In the genomic region with DNA sequence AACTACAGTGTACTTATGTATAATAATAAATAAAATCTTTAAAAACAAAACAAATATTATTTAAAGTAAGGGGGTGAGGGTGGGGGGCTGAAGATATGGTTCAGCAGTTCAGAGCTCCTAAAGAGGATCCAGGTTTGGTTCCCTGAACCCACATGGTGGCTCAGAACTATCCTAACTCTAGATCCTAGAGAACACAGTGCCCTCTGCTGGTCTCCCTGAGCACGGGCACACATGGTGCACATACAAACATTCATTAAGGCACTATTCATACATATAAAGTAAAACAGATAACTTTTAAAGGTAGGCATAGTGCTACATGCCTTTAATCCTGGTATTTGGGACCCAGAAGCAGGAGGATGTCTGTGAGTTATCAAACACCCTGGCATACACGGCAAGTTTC, we compare ENCODE assay signal across 13 mouse cellular contexts. TPM values are rescaled to one million over a fixed set of nuclear protein-coding genes. Genes with fewer than 3 reads are reported as not detected.
DNase-seq lines count a peak whose midpoint lies in the region; ATAC-seq and TF ChIP-seq lines count a peak whose summit lies in the region.
"Had no signal": no experiment of that assay in that cellular context is flagged by ENCODE, and none has a peak within 500 bp of the region (broad histone marks: within the 10 kb centered on the region; RNA-seq: fewer than 3 reads in every experiment).

No protein-coding gene starts in this region.

- no peak for DNase-seq in forebrain, postnatal 0 days
- no peak for DNase-seq in lung, adult 2 months
- DNase-seq in lung, postnatal 14 days, result no peak
- DNase-seq in R1 (ENCODE audit: low read depth, low spot score), result peak; percentile 84
- no peak for DNase-seq in liver, embryonic 14.5 days (ENCODE audit: low read depth in 3 of 3, low spot score in 3 of 3)
- DNase-seq in adrenal gland, adult 2 months, result no peak
- no peak for DNase-seq in gastrocnemius, postnatal 14 days
- DNase-seq: cerebellum, adult 18-20 months; gastrocnemius, postnatal 36 days; left cerebral cortex, postnatal 4 days; lung, postnatal 36 days had no signal

- TF ChIP-seq CTCF in forebrain, postnatal 0 days (IDR thresholded peaks at IDR 0.05; ENCODE audit: low read depth), result peak; percentile 37
- TF ChIP-seq CTCF in lung, adult 2 months (IDR thresholded peaks at IDR 0.05; ENCODE audit: insufficient read depth, low read length), result peak; percentile 50
- peak; percentile 71 for TF ChIP-seq CTCF in liver, embryonic 14.5 days (IDR thresholded peaks at IDR 0.05; ENCODE audit: low read depth)

- no peak for TF ChIP-seq POLR2A in lung, adult 2 months (IDR thresholded peaks at IDR 0.05; ENCODE audit: borderline replicate concordance, extremely low read depth, low read depth, low read length)

- H3K4me3 ChIP-seq in forebrain, postnatal 0 days (ENCODE audit: low read depth, low read length), result no peak overlapping the region
- H3K4me3 ChIP-seq in forebrain, embryonic 12.5 days (replicated peaks), result no peak overlapping the region
- H3K4me3 ChIP-seq in lung, adult 2 months (replicated peaks; ENCODE audit: extremely low read depth, low read depth, low read length), result no peak overlapping the region
- H3K4me3 ChIP-seq in liver, embryonic 14.5 days (ENCODE audit: insufficient read depth in 1 of 2, low read depth in 2 of 2, low read length in 2 of 2), result no peak overlapping the region
- H3K4me3 ChIP-seq: hindbrain, embryonic 12.5 days had no signal

- no peak for TF ChIP-seq EP300 in liver, embryonic 14.5 days (IDR thresholded peaks at IDR 0.05; ENCODE audit: low read depth)

- H3K27me3 ChIP-seq in forebrain, postnatal 0 days (ENCODE audit: insufficient read depth, low read length), result no peaks in the 10 kb centered on the region
- H3K27me3 ChIP-seq in forebrain, embryonic 12.5 days, result no peaks in the 10 kb centered on the region
- no peaks in the 10 kb centered on the region; the same call in none of the 2 replicates for H3K27me3 ChIP-seq in liver, embryonic 14.5 days (ENCODE audit: control insufficient read depth, insufficient read depth, low read length)

- no peaks in the 10 kb centered on the region for H3K9me3 ChIP-seq in forebrain, postnatal 0 days (ENCODE audit: low read length)
- no peaks in the 10 kb centered on the region for H3K9me3 ChIP-seq in forebrain, embryonic 12.5 days
- no peaks in the 10 kb centered on the region for H3K9me3 ChIP-seq in liver, embryonic 14.5 days (ENCODE audit: control insufficient read depth, low read length)
- H3K9me3 ChIP-seq: hindbrain, embryonic 12.5 days had no signal

- H3K4me2 ChIP-seq in forebrain, postnatal 0 days (ENCODE audit: low read depth), result no peak overlapping the region
- no peak overlapping the region for H3K4me2 ChIP-seq in forebrain, embryonic 12.5 days
- H3K4me2 ChIP-seq in liver, embryonic 14.5 days (ENCODE audit: low read depth), result no peak overlapping the region
- H3K4me2 ChIP-seq: hindbrain, embryonic 12.5 days had no signal

- H3K9ac ChIP-seq in forebrain, postnatal 0 days, result no peak overlapping the region
- no peak overlapping the region for H3K9ac ChIP-seq in forebrain, embryonic 12.5 days
- no peak overlapping the region for H3K9ac ChIP-seq in liver, embryonic 14.5 days (replicated peaks)
- H3K9ac ChIP-seq: hindbrain, embryonic 12.5 days had no signal

- intact Hi-C loops in gastrocnemius, postnatal 14 days (cut with DNase I; ENCODE audit: low total_unique reads), result no loop called here

- WGBS in forebrain, postnatal 0 days, result 90% methylated on average over 2 of the region's 2 CpGs
- WGBS in forebrain, embryonic 12.5 days, result 89% methylated on average over 2 of the region's 2 CpGs
- 84% methylated on average over 2 of the region's 2 CpGs for WGBS in lung, adult 2 months
- WGBS in liver, embryonic 14.5 days (ENCODE audit: insufficient replicate concordance), result 70% methylated on average over 2 of the region's 2 CpGs

- no peak for ATAC-seq in forebrain, postnatal 0 days
- ATAC-seq in forebrain, embryonic 12.5 days (ENCODE audit: low FRiP score), result no peak
- no peak for ATAC-seq in liver, embryonic 14.5 days (ENCODE audit: insufficient read depth)

- no peaks in the 10 kb centered on the region for H3K36me3 ChIP-seq in forebrain, postnatal 0 days (ENCODE audit: insufficient read depth)
- no peaks in the 10 kb centered on the region for H3K36me3 ChIP-seq in forebrain, embryonic 12.5 days (replicated peaks)
- H3K36me3 ChIP-seq in liver, embryonic 14.5 days (replicated peaks; ENCODE audit: control insufficient read depth, insufficient read depth, low read depth), result no peaks in the 10 kb centered on the region; the same call in 1 of the 2 replicates
- H3K36me3 ChIP-seq: hindbrain, embryonic 12.5 days had no signal

- H3K27ac ChIP-seq in forebrain, postnatal 0 days (ENCODE audit: low read depth, low read length), result no peak overlapping the region
- no peak overlapping the region for H3K27ac ChIP-seq in forebrain, embryonic 12.5 days
- no peak overlapping the region for H3K27ac ChIP-seq in liver, embryonic 14.5 days
- H3K27ac ChIP-seq: hindbrain, embryonic 12.5 days had no signal

- H3K4me1 ChIP-seq in forebrain, postnatal 0 days (ENCODE audit: insufficient read depth), result no peaks in the 10 kb centered on the region
- no peaks in the 10 kb centered on the region for H3K4me1 ChIP-seq in forebrain, embryonic 12.5 days
- H3K4me1 ChIP-seq in lung, adult 2 months (ENCODE audit: control insufficient read depth, insufficient read depth, low read length), result no peaks in the 10 kb centered on the region
- H3K4me1 ChIP-seq in liver, embryonic 14.5 days (replicated peaks; ENCODE audit: control insufficient read depth in 2 of 2, insufficient read depth in 2 of 2, low read length in 1 of 2), result 0 out of 4 replicates have a peak, but pooled peaks cover 0 to 2% of the 10 kb centered on the region in 2 experiments
- H3K4me1 ChIP-seq: hindbrain, embryonic 12.5 days had no signal

RNA-seq across cellular contexts. Expression of gene Pa2g4, which starts 9.3 kb away (rescaled TPM):
- 119 and 122 TPM in 2 replicates for total RNA-seq in forebrain, postnatal 0 days (2014; rRNA removed)
- polyA plus RNA-seq in forebrain, postnatal 0 days (2015; fragmentation: Nextera tagmentation; extraction: Ambion mirVana), result 128 and 135 TPM in 2 replicates
- 196 and 203 TPM in 2 replicates for polyA plus RNA-seq in forebrain, embryonic 12.5 days (2016; fragmentation: Nextera tagmentation; extraction: Ambion mirVana)
- 13.7 and 23.9 TPM in 2 replicates for polyA plus RNA-seq in lung, adult 2 months (2012; rRNA removed)
- 57.6 and 113 TPM in 2 replicates for polyA plus RNA-seq in liver, embryonic 14.5 days (2012; rRNA removed)
- polyA plus RNA-seq in liver, embryonic 14.5 days (2014; fragmentation: Nextera tagmentation; extraction: Ambion mirVana), result 163 and 172 TPM in 2 replicates
- 10 to 100 TPM; 79.7 to 88.2 TPM for total RNA-seq in adrenal gland, adult 2 months (2021)
- 6.4 and 8.6 TPM in 2 replicates for polyA plus RNA-seq in adrenal gland, adult 2 months (2012; rRNA removed)
- 10 to 100 TPM; 50.2 to 54.0 TPM for total RNA-seq in gastrocnemius, postnatal 14 days (2021)

RNA-seq across cellular contexts. Expression of gene Erbb3, which starts 14.4 kb away (rescaled TPM):
- total RNA-seq in forebrain, postnatal 0 days (2014; rRNA removed), result 1.3 and 1.4 TPM in 2 replicates
- polyA plus RNA-seq in forebrain, postnatal 0 days (2015; fragmentation: Nextera tagmentation; extraction: Ambion mirVana), result 0.41 and 0.68 TPM in 2 replicates
- polyA plus RNA-seq in forebrain, embryonic 12.5 days (2016; fragmentation: Nextera tagmentation; extraction: Ambion mirVana), result 2.0 TPM in 2 replicates
- 20.0 and 24.9 TPM in 2 replicates for polyA plus RNA-seq in lung, adult 2 months (2012; rRNA removed)
- 1.3 and 1.4 TPM in 2 replicates for polyA plus RNA-seq in liver, embryonic 14.5 days (2012; rRNA removed)
- polyA plus RNA-seq in liver, embryonic 14.5 days (2014; fragmentation: Nextera tagmentation; extraction: Ambion mirVana), result 1.1 and 1.5 TPM in 2 replicates
- total RNA-seq in adrenal gland, adult 2 months (2021), result 1 to 10 TPM; 2.3 to 3.8 TPM
- polyA plus RNA-seq in adrenal gland, adult 2 months (2012; rRNA removed), result 1.1 and 1.3 TPM in 2 replicates
- total RNA-seq in gastrocnemius, postnatal 14 days (2021), result 1 to 10 TPM; 4.8 to 7.2 TPM

RNA-seq across cellular contexts. Expression of gene Rpl41, which starts 26.0 kb away (rescaled TPM):
- total RNA-seq in forebrain, postnatal 0 days (2014; rRNA removed), result 877 and 1,605 TPM in 2 replicates
- polyA plus RNA-seq in forebrain, postnatal 0 days (2015; fragmentation: Nextera tagmentation; extraction: Ambion mirVana), result 2,439 and 3,234 TPM in 2 replicates
- 2,598 and 2,922 TPM in 2 replicates for polyA plus RNA-seq in forebrain, embryonic 12.5 days (2016; fragmentation: Nextera tagmentation; extraction: Ambion mirVana)
- polyA plus RNA-seq in lung, adult 2 months (2012; rRNA removed), result 1,224 and 1,373 TPM in 2 replicates
- 1,053 and 2,546 TPM in 2 replicates for polyA plus RNA-seq in liver, embryonic 14.5 days (2012; rRNA removed)
- 3,181 and 3,454 TPM in 2 replicates for polyA plus RNA-seq in liver, embryonic 14.5 days (2014; fragmentation: Nextera tagmentation; extraction: Ambion mirVana)
- total RNA-seq in adrenal gland, adult 2 months (2021), result 1,000 to 10,000 TPM; 3,028 to 3,144 TPM
- 1,154 and 1,178 TPM in 2 replicates for polyA plus RNA-seq in adrenal gland, adult 2 months (2012; rRNA removed)
- 1,000 to 10,000 TPM; 1,413 to 1,625 TPM for total RNA-seq in gastrocnemius, postnatal 14 days (2021)

RNA-seq across cellular contexts. Expression of gene Zc3h10, which starts 27.5 kb away (rescaled TPM):
- 15.0 and 20.6 TPM in 2 replicates for total RNA-seq in forebrain, postnatal 0 days (2014; rRNA removed)
- 12.7 and 12.8 TPM in 2 replicates for polyA plus RNA-seq in forebrain, postnatal 0 days (2015; fragmentation: Nextera tagmentation; extraction: Ambion mirVana)
- 19.9 and 20.5 TPM in 2 replicates for polyA plus RNA-seq in forebrain, embryonic 12.5 days (2016; fragmentation: Nextera tagmentation; extraction: Ambion mirVana)
- 13.2 and 15.1 TPM in 2 replicates for polyA plus RNA-seq in lung, adult 2 months (2012; rRNA removed)
- polyA plus RNA-seq in liver, embryonic 14.5 days (2012; rRNA removed), result 3.3 and 4.0 TPM in 2 replicates
- polyA plus RNA-seq in liver, embryonic 14.5 days (2014; fragmentation: Nextera tagmentation; extraction: Ambion mirVana), result 4.3 and 5.3 TPM in 2 replicates
- total RNA-seq in adrenal gland, adult 2 months (2021), result 10 to 100 TPM; 11.7 to 12.3 TPM
- polyA plus RNA-seq in adrenal gland, adult 2 months (2012; rRNA removed), result 16.0 and 16.3 TPM in 2 replicates
- total RNA-seq in gastrocnemius, postnatal 14 days (2021), result 1 to 10 TPM; 5.0 to 6.4 TPM

RNA-seq across cellular contexts. Expression of gene Esyt1, which starts 49.4 kb away (rescaled TPM):
- total RNA-seq in forebrain, postnatal 0 days (2014; rRNA removed), result 9.9 and 14.8 TPM in 2 replicates
- 4.4 and 5.3 TPM in 2 replicates for polyA plus RNA-seq in forebrain, postnatal 0 days (2015; fragmentation: Nextera tagmentation; extraction: Ambion mirVana)
- polyA plus RNA-seq in forebrain, embryonic 12.5 days (2016; fragmentation: Nextera tagmentation; extraction: Ambion mirVana), result 11.2 and 13.8 TPM in 2 replicates
- polyA plus RNA-seq in lung, adult 2 months (2012; rRNA removed), result 94.9 and 97.2 TPM in 2 replicates
- polyA plus RNA-seq in liver, embryonic 14.5 days (2012; rRNA removed), result 9.4 and 10.3 TPM in 2 replicates
- 7.0 and 7.8 TPM in 2 replicates for polyA plus RNA-seq in liver, embryonic 14.5 days (2014; fragmentation: Nextera tagmentation; extraction: Ambion mirVana)
- 10 to 100 TPM; 26.1 to 32.6 TPM for total RNA-seq in adrenal gland, adult 2 months (2021)
- 52.8 and 59.6 TPM in 2 replicates for polyA plus RNA-seq in adrenal gland, adult 2 months (2012; rRNA removed)
- 10 to 100 TPM; 21.6 to 24.0 TPM for total RNA-seq in gastrocnemius, postnatal 14 days (2021)
